Mouse (Mus musculus) heart, adult 8-10 months (tissue): ENCODE measurements around the gene Arap1. TPM values are rescaled to one million over a fixed set of nuclear protein-coding genes. Genes with fewer than 3 reads are reported as not detected.

Source experiments
- DNase-seq: peaks from one replicate; pipeline ENCODE4 v3.0.0; 2022; ENCODE audit warnings: low spot score
- total RNA-seq, 4 experiments: library from RNA; stranded (reverse); gene quantifications; 2 replicates each; pipeline ENCODE4 v1.2.4; 2022

Arap1 gene
- total RNA-seq, 4 experiments from 2014 or later, result 27.2 to 40.0 (median 28.4) TPM

DNA sequence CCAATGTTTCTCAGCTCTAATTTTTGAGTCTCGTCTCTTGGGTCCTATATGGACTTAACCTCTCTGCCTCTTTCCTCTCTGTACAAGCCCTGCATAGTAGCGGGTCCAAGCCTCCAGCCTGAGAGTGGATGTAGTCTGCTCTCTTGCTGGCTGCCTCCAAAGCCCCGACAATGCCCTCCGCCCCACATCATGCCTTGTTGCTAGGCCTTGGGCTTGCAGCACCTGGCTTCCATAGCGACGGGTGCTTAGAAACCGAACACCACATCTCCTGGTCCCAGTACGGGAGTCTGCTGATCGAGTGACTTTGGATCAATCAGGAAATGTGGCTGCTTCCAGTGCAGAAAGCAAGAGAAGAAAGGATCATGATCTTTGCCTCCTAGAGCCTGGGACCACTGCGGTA is 95.2 kb downstream of the Arap1 start:
- DNase-seq, result no peak

DNA sequence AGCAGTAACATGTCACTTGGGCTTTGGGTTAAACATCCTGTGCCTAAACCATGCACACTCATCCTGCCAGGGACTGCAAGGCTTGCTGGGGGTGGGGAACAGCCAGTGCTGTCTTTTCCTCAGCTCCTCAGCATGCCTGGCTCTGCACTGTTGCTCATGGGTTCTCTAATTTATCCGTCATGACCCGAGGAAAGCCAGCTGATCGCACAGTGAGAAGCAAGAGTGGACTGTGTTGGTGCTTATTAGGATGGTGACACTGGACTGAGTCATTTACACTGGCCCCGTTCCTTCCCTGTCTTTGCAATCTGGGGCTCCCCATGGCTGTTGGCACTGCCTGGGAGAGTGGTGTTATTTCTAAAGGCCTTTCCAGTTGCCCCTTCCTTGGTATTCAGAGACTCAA is 96.3 kb downstream of the Arap1 start:
- DNase-seq, result no peak

DNA sequence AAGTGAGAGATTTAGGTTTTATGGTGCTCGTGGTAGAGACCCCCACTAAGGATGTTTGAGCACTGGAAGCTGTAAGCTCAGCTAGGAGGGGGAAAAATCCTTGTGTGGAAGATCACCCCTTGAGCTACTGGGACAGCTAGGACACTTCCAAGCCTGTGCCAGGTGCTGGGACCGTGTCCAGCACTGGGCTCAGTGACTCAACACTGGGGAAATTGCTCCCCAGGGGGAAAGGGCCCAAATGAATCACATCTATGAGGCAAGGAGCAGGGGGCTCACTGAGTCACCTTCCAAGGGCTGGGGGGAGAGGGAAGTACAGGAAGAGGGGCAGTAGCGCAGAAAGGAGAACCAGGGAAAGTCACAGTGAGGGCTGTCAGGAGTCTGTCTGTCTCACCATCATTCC is 102.0 kb downstream of the Arap1 start:
- DNase-seq, result no peak

DNA sequence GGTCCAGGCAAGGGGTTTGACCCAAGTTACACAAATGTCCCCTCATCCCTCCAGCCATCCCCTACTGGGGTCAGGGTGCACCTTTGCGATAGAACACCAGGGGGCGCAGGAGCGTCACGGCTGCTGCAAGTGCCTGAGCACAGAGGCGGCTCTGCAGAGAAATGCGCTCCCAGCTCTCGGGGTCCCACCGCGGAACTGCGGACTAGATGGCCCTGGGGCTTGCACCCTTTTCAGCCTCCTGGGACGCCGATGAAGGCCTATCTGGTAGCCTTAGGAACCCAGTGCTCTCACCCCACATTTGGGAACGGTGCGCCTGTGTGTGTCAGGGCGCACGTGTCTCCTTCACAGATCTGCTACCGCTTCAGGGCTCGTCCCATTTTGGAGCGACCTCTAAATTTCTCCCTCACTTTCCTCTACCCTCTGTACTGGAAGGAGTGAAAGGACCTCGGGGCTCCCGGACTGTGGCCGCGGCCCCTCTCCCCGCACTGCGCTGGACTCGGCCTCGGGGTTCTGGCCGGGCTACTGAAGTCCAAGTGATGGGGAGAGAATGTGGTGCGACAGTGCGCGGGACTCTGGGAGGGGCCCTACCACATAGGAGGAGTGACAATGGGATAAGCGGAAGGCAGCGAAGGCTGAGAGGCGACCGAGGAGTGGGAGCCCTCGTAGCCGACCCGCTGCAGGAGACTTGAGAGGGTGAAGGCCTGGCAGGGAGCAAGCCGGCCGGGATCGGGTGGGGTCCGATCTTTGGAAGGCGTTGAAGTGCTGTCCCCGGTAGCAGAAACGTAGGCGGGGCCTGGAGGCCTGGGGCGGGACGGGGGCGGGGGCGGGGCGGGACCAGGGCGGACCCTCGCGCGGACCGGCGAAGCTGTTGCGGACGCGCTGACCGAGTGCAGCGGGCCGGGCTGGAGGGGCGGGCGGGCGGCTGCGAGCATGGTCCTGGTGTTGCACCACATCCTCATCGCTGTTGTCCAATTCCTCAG is 102.8 kb downstream of the Arap1 start:
- peak; percentile 91 for DNase-seq

DNA sequence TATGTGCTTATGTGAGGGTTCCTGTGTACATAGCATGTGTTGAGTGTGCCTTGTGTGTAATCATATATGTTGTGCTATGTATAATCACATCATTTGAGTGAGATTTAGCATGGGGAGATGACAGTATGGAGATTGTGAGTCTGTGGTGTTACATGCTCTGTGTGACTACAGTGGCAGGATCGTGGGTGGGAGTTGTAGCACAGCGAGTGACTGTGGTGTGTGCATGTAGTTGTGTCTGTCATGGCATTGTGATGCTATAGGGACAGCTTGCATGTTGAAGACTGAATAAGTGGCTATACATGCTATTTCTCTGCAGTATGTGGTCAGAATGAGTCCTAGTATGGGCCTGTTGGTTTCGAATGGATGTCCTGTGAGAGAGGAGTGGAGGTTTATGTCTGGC is 104.8 kb downstream of the Arap1 start:
- no peak for DNase-seq

DNA sequence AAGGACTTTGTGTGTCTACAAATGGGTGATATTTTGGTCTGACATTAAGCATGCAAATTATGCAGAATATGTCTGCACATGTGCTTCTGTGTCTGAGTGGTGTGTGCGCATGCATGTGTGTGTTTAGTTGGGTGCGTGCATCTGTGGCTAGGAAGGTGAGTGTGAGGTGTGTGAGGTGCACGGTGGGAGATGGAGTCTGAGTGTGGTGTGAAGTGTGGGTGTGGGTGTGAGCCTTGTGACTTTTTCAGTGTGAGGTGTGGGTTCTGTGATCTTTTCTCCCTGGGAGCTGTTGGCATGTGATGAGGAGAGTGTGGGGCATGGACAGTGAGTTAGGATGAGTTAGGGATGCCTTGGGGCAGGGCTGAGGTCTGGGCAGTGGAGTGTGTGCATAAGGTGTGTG is 105.4 kb downstream of the Arap1 start:
- DNase-seq, result no peak

DNA sequence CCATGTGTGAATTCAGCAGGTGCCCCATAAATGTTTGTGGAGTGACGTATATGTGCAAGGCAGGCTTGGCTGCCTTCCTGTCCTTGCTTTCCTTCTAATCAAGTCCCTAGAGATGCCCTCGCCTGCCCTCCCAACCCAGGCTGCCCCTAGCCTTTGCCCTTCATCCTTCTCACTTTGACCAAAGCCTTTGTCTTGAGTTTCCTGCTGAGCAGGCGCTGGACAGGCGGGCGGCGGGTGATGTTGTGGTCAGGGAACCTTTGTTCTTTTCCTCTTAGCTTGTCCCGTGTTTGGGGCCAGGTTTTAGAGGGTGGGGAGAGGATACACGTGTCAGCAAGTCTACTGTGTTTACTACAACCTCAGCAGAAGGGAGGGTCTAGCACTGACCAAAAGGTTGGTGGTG is 105.9 kb downstream of the Arap1 start:
- DNase-seq, result peak; percentile 78

DNA sequence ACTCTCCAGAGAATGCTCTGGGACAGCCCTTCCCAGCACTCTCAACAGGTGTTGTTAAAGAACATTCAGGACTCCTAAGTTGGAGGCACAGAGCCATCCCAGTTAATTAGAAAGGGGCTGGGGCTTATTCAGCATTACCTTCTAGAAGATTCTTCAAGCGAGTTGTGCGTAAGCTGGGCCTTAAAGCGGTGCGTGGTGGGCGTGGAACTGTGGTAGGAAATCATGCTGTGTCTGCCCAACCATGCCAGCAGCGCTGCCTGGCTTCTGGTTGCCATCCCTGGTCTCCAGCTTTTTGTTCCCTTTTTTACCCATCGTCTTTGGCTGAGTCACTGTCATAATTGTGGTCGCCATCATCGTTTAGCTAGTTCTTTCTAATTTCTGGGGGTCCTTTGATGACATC is 106.6 kb downstream of the Arap1 start:
- DNase-seq, result no peak

DNA sequence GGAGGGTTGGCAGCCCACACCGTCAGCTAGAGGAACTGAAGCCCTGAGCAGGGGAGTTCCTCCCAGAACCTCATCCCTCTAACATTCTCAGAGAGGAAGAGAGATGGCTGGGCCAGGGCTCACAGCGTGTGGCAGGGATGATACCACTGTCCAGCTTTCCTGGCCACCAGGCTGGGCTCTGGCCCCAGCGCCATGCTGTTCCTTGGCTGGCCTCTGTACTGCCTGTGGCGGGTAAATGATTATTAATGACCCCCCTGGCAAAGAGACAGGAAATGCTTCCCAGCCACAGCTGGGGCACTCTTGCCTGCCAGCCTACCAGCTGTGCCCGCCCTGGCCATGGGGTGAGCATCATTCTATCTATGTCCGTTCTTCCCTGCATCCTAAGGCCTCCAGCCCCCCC is 107.3 kb downstream of the Arap1 start:
- DNase-seq, result no peak

DNA sequence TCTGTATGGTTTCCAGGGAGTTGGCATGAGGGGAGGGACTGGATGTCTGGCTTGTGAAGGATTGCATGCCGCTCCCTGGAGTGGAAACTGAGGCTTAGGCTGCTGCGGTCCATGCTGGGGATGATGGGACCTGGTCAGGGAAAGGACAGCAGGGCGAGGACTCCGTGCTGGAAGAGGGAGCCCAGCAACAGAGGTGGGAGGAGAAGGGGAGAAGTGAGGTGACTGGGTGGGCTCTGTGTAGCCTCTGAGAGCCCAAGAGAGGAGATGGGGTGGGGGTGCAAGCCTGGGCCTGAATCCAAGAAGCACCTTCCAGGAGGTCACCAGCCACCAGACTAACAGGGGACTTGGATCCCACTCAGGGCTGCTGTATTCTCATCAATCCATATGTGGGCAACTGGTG is 108.5 kb downstream of the Arap1 start:
- DNase-seq, result no peak

DNA sequence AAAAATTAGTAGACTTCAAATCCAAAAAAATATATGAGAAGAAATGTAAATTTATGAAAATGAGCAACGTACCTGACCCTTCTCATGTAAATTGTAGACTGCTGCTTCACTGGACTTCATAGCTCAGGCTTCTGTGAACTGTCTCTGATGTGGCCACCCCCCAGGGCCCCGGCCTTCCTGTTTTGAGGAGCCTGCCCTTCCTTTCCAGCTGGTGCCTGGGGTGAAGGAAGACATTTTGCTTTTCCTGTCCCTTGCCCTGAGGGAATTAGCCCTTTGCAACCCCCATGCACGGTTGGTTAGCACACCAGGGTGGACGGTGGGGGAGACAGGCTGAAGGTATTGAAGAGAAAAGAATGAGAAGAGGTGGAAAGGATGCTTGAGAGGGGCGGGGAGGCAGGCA is 108.9 kb downstream of the Arap1 start:
- no peak for DNase-seq

DNA sequence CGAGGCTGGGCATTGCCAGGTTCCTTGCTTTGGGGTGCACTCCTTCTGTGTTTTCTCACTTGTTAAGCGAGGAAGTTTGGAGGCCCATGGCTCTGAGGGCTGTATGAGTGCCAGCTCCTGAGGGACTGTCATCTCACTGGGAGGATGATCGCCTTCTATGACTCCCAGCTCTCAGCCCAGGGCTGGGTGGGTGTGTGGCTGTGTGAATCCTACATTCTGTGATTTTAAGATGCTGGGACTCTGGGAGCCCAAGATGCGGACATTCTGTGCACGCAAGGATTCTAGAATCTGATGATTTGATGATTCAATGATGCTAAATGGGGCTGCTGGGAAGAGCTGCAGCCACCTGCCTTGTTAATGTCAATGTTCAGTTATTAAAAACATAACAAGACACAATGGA is 109.4 kb downstream of the Arap1 start:
- no peak for DNase-seq

DNA sequence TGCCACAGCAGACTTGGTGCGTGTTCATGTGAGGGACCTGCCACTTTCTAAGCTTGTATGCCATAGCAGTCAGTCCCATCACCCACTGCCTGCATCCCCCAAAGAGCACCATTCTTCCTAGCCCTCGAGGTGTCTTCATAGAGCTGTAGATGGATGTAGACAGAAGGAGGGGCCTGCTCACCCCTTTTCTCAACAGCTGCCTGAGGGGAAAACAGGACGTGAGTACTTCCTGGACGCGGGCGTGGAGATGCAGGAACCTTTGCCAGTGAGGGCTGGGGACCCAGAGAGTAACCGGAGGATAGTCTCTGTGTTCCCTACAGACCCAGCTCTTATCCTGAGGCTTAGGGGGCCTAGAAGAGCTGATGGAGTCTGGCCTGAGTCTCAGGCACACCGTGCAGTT is 109.9 kb downstream of the Arap1 start:
- DNase-seq, result no peak

DNA sequence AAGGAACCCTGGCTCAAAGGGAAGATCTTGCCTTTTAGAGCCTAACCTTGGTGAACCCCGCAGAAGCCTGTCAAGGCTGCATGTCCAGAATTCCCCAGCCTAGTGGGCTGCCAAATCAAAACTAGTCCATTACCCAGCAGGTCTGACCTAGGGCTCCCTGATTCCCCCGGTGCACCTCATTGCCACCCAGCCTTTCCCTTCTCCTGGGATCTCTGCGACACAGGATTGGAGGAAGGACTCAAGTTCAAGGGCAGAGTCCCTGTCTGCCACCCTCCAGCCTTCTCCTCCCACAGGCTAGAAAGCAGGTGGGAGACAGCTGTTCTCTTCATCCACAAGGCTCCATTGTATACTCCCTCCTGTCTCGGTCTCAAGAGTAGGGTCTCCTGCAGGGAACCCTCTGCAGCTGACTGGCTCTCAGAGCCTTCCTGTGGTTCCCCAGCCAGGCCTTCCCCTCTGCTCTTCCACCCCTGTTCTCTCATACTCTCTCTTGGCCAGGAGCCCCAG is 110.5 kb downstream of the Arap1 start:
- no peak for DNase-seq

DNA sequence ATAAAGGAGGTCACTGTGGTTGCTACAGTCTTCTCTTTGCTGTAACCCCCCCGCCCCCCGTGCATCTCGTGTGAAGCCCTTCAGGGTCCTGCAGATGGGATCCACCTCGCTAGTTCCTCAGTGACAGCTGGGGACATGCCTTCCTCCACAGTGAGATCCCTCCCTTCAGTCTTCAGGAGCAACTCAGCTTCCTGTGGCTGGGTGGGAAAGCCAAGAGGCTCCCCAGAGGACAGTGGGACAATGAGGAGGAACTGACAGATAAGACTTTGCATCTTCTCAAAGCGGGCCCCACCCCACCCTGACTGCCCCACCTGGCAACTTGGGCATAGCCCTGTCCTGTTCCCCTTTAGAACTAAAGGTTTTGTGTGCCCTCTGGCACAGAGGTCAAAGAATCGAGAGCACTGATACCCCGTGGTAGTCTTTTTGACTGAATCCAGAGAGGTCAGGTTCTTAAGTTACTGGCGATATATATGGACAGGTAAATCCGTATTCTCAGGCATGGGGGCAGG is 111.5 kb downstream of the Arap1 start:
- DNase-seq, result no peak

DNA sequence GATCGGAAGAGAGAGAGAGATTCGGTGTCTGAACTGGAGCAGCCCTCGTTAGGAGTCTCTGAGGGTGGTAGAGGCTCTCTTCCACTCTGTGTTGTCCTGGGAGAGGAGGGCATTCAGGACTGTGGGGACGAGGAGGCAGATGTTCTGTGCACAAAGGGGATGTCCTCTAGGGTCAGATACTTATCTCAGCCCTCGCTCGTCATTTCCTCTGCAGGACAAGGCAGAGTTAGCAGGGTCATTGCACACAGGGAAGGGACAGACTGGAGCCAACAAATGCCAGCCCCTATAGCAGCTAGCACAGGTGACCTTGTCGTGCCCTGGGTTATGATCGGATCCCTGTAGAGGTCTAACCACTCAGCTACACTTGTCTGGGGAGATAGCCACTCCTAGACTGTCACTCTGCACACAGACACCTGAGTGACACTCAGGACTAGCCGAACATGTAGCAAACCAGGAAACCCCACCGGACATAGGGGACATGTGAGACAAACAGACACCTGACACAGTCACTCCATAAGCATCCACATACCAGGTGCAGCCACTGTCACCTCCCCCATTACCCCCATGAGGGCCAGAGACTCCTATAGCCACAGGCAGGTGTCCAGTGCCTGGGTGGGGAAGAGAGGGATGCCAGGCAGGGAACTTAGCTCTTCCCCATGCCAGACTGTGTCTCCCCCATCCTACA is 112.2 kb downstream of the Arap1 start:
- DNase-seq, result no peak

DNA sequence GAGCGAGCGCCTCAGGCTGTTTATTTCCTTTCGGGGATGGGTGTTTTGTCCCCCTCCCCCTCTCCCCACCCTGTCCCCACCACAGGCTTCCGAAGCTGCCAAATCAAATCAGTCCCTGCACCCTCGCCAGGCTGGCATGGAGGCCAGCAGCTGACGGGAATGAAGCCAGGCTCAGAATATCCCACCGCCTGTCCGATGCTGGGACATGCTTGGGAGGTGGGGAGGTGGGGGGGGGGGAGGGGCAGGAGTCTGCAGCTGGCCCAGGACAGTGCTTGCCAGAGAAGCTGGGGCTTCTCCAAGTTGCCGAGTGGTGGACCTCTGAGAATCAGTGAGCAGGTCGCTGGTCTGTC is 112.7 kb downstream of the Arap1 start:
- DNase-seq, result peak; percentile 73

DNA sequence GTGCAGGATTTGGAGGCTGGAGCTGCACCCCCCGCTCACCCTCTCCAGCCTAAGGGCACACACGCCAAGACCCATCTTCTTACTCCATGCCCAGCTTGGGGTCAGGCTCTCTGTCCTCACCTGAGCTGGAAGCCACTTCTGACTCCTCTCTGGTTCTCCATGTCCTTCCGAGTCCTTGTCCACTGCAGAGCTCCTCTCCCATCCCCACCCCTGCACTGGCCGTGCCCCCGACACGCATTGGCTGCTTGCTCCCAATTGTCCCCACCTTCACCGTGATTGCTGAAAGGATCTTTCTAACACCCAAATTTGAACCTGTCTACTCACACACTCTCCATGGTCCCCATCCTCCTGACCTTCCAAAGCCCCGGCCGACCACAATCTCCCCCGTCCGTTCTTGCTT is 113.7 kb downstream of the Arap1 start:
- DNase-seq, result no peak
